Mouse (Mus musculus): ENCODE results near the gene Ern1. TPM values are rescaled to one million over a fixed set of nuclear protein-coding genes. Genes with fewer than 3 reads are reported as not detected.

Gene Ern1
- total and polyA plus RNA-seq, 2 experiments from 2014 or later: 3.0 to 11.6 TPM

GRCm38 (mm10) chr11:106439355-106439754 is 48.3 kb downstream of the Ern1 start:
- Histone ChIP-seq H3K4me2 (ENCODE audit: low read depth, low read length) (no peak overlapping the region), H3K9ac (replicated peaks; ENCODE audit: low read length) (no peak overlapping the region), H3K9me3 (ENCODE audit: low read length) (no peaks in the 10 kb centered on the region), H3K36me3 (ENCODE audit: insufficient read depth, low read length) (no peaks in the 10 kb centered on the region), H3K4me3 (ENCODE audit: low read length) (no peak overlapping the region), H3K4me1 (ENCODE audit: insufficient read depth, low read length) (no peaks in the 10 kb centered on the region), H3K27ac (no peak overlapping the region), H3K27me3 (ENCODE audit: insufficient read depth, low read length) (no peaks in the 10 kb centered on the region)
- ATAC-seq: no peak
- TF ChIP-seq CTCF (IDR thresholded peaks at IDR 0.05; ENCODE audit: low read depth): no peak
- DNase-seq (ENCODE audit: low spot score): no peak
- 91% methylated on average over 3 of the region's 3 CpGs for WGBS

- H3K9ac ChIP-seq (replicated peaks; ENCODE audit: low read length): no peak overlapping the region
- no peak for ATAC-seq
- H3K27me3 ChIP-seq (ENCODE audit: insufficient read depth, low read length): no peaks in the 10 kb centered on the region
- no peak overlapping the region for H3K27ac ChIP-seq
- WGBS: 56% methylated on average over 4 of the region's 4 CpGs
- no peak overlapping the region for H3K4me3 ChIP-seq (ENCODE audit: low read length)
- no peak for TF ChIP-seq CTCF (IDR thresholded peaks at IDR 0.05; ENCODE audit: low read depth)
- no peaks in the 10 kb centered on the region for H3K9me3 ChIP-seq (ENCODE audit: low read length)
- no peaks in the 10 kb centered on the region for H3K36me3 ChIP-seq (ENCODE audit: insufficient read depth, low read length)
- H3K4me2 ChIP-seq (ENCODE audit: low read depth, low read length): no peak overlapping the region
- no peaks in the 10 kb centered on the region for H3K4me1 ChIP-seq (ENCODE audit: insufficient read depth, low read length)
- no peak for DNase-seq (ENCODE audit: low spot score)
These were observed 49.0 kb downstream of the Ern1 start for GRCm38 (mm10) chr11:106438524-106439177.

DNA sequence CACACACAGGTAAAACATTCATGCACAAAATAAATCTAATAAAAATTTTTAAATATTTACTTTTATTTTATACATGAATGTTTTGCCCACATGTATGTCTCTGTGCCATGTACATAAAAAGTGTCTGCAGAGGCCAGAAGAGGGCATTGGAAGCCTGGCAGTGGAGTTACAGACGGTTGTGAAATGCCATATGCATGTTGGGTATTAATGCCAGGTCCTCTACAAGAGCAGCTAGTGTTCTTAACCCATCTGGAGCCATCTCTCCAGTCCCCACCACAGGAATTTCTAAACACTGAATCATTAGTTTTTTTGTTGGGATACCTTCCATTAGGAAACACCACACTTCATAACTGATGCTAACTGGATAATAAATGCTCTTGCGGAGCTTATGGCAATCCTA is 50.1 kb downstream of the Ern1 start:
- Histone ChIP-seq H3K4me3 (ENCODE audit: low read length) (no peak overlapping the region), H3K27me3 (ENCODE audit: insufficient read depth, low read length) (no peaks in the 10 kb centered on the region), H3K4me1 (ENCODE audit: insufficient read depth, low read length) (no peaks in the 10 kb centered on the region), H3K9me3 (ENCODE audit: low read length) (no peaks in the 10 kb centered on the region), H3K36me3 (ENCODE audit: insufficient read depth, low read length) (no peaks in the 10 kb centered on the region), H3K27ac (no peak overlapping the region), H3K4me2 (ENCODE audit: low read depth, low read length) (no peak overlapping the region), H3K9ac (replicated peaks; ENCODE audit: low read length) (no peak overlapping the region)
- DNase-seq (ENCODE audit: low spot score) (no peak), ATAC-seq (no peak)
- no peak for TF ChIP-seq CTCF (IDR thresholded peaks at IDR 0.05; ENCODE audit: low read depth)
- WGBS: 84% methylated on average over 2 of the region's 2 CpGs

- H3K4me1 ChIP-seq (ENCODE audit: insufficient read depth, low read length): no peaks in the 10 kb centered on the region
- no peak overlapping the region for H3K9ac ChIP-seq (replicated peaks; ENCODE audit: low read length)
- no peaks in the 10 kb centered on the region for H3K27me3 ChIP-seq (ENCODE audit: insufficient read depth, low read length)
- H3K27ac ChIP-seq: no peak overlapping the region
- ATAC-seq (no peak), DNase-seq (ENCODE audit: low spot score) (no peak)
- H3K4me3 ChIP-seq (ENCODE audit: low read length): no peak overlapping the region
- WGBS: 89% methylated on average over 5 of the region's 5 CpGs
- no peak overlapping the region for H3K4me2 ChIP-seq (ENCODE audit: low read depth, low read length)
- H3K36me3 ChIP-seq (ENCODE audit: insufficient read depth, low read length): no peaks in the 10 kb centered on the region
- no peaks in the 10 kb centered on the region for H3K9me3 ChIP-seq (ENCODE audit: low read length)
- TF ChIP-seq CTCF (IDR thresholded peaks at IDR 0.05; ENCODE audit: low read depth): no peak
These were observed 50.6 kb downstream of the Ern1 start for GRCm38 (mm10) chr11:106437039-106437438.

GRCm38 (mm10) chr11:106430392-106430791 is 57.3 kb downstream of the Ern1 start:
- Histone ChIP-seq H3K9me3 (ENCODE audit: low read length) (no peaks in the 10 kb centered on the region), H3K9ac (replicated peaks; ENCODE audit: low read length) (no peak overlapping the region), H3K4me1 (ENCODE audit: insufficient read depth, low read length) (no peaks in the 10 kb centered on the region), H3K27ac (no peak overlapping the region), H3K36me3 (ENCODE audit: insufficient read depth, low read length) (peaks cover 6% of the 10 kb centered on the region; the same call in 1 of the 2 replicates), H3K4me2 (ENCODE audit: low read depth, low read length) (no peak overlapping the region), H3K4me3 (ENCODE audit: low read length) (no peak overlapping the region), H3K27me3 (ENCODE audit: insufficient read depth, low read length) (no peaks in the 10 kb centered on the region)
- DNase-seq (ENCODE audit: low spot score) (no peak), ATAC-seq (no peak)
- WGBS: 92% methylated on average over 5 of the region's 5 CpGs
- TF ChIP-seq CTCF (IDR thresholded peaks at IDR 0.05; ENCODE audit: low read depth): no peak

DNA sequence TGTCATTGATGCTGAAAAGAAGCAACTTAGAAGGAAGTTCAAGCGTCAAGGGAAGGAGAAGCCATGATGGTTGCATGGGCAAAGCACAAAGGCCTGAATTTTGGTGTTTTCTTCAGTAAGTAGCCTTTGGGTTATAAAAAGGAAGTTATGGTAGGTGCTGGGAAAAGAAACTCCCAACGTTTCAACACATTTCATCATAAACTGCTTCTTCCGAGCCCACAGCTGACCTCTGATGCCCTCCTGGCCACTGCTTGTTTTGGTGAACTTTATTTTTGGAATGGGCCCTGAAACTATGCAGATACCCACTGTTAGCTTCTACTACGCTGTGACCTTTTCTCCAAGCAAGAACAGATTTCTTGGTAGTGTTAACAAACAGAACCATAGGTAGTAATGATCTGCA is 58.0 kb downstream of the Ern1 start:
- Histone ChIP-seq H3K9me3 (ENCODE audit: low read length) (no peaks in the 10 kb centered on the region), H3K27ac (no peak overlapping the region)
- WGBS: 85% methylated on average over 4 of the region's 4 CpGs

DNA sequence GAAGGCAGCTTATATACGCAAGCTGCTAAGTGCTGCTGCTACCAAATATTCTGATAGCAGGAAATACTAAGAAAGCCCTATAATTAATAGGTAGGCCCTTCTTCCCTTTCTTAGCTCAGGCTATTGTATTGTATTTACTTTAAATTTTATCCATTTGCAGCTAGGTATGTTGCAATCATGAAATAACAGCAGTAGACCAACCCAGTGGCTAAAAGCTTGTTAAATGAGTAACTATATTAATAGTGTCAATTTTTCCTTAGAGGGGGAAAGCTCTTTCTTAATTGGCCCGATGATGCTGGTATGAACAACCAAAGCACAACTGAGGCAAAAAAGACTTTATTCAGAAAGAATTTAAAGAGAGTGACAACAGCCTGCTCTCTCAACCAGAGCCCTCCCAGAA is 59.1 kb downstream of the Ern1 start:
- 97% methylated on average over 2 of the region's 2 CpGs for WGBS
- no peak for DNase-seq (ENCODE audit: low spot score)
- ATAC-seq: no peak

More for the DNA sequence above, 58.0 kb downstream of the Ern1 start:
- no peak overlapping the region for H3K4me3 ChIP-seq (ENCODE audit: low read length)
- DNase-seq (ENCODE audit: low spot score) (no peak), ATAC-seq (no peak)
- TF ChIP-seq CTCF (IDR thresholded peaks at IDR 0.05; ENCODE audit: low read depth): no peak
- H3K27me3 ChIP-seq (ENCODE audit: insufficient read depth, low read length): no peaks in the 10 kb centered on the region
- no peak overlapping the region for H3K4me2 ChIP-seq (ENCODE audit: low read depth, low read length)
- H3K9ac ChIP-seq (replicated peaks; ENCODE audit: low read length): no peak overlapping the region
- H3K36me3 ChIP-seq (ENCODE audit: insufficient read depth, low read length): peaks cover 6% of the 10 kb centered on the region; the same call in 1 of the 2 replicates
- H3K4me1 ChIP-seq (ENCODE audit: insufficient read depth, low read length): no peaks in the 10 kb centered on the region

More for the DNA sequence above, 59.1 kb downstream of the Ern1 start:
- no peak for TF ChIP-seq CTCF (IDR thresholded peaks at IDR 0.05; ENCODE audit: low read depth)
- H3K4me2 ChIP-seq (ENCODE audit: low read depth, low read length): no peak overlapping the region
- no peak overlapping the region for H3K4me3 ChIP-seq (ENCODE audit: low read length)
- H3K4me1 ChIP-seq (ENCODE audit: insufficient read depth, low read length): no peaks in the 10 kb centered on the region
- no peak overlapping the region for H3K27ac ChIP-seq
- H3K27me3 ChIP-seq (ENCODE audit: insufficient read depth, low read length): no peaks in the 10 kb centered on the region
- no peaks in the 10 kb centered on the region for H3K9me3 ChIP-seq (ENCODE audit: low read length)
- H3K36me3 ChIP-seq (ENCODE audit: insufficient read depth, low read length): peaks cover 6% of the 10 kb centered on the region; the same call in 1 of the 2 replicates
- no peak overlapping the region for H3K9ac ChIP-seq (replicated peaks; ENCODE audit: low read length)
